Mouse (Mus musculus): ENCODE results near the gene Sdhaf2. TPM values are rescaled to one million over a fixed set of nuclear protein-coding genes. Genes with fewer than 3 reads are reported as not detected.
A peak's percentile ranks its signal among the peaks of the same experiment; 100 is the strongest.

Sdhaf2 gene
- polyA plus RNA-seq (2014; fragmentation: Nextera tagmentation; extraction: Ambion mirVana), result 52.2 and 54.0 TPM in 2 replicates

- Histone ChIP-seq H3K36me3 (ENCODE audit: control insufficient read depth, insufficient read depth, low read length) (peaks cover 40% of the 10 kb centered on the region), H3K4me3 (ENCODE audit: control insufficient read depth in 1 of 2, insufficient read depth in 1 of 2, low read depth in 1 of 2, low read length in 2 of 2) (peak within 1 kb of the TSS; percentile 97 to 99), H3K4me1 (ENCODE audit: control insufficient read depth in 2 of 2, insufficient read depth in 2 of 2, low read length in 2 of 2) (peaks cover 0 to 24% of the 10 kb centered on the region in 2 experiments; a peak in 2 of 4 replicates), H3K27ac (replicated peaks in 1 of 2; ENCODE audit: control insufficient read depth in 1 of 2, insufficient read depth in 1 of 2, low read depth in 2 of 2, low read length in 2 of 2) (peak within 1 kb of the TSS; percentile 97 to 99), H3K4me2 (ENCODE audit: low read length) (peak within 1 kb of the TSS; percentile 84), H3K9ac (ENCODE audit: low read length) (peak within 1 kb of the TSS; percentile 98), H3K9me3 (ENCODE audit: control insufficient read depth, low read length) (no peaks in the 10 kb centered on the region), H3K27me3 (ENCODE audit: control insufficient read depth, insufficient read depth, low read length) (no peaks in the 10 kb centered on the region)
- no peak for ATAC-seq (ENCODE audit: insufficient number of reproducible peaks, insufficient read depth, low FRiP score, low read depth)
- under 1% methylated on average over 11 of the region's 11 CpGs for WGBS
These were observed at the start of gene Sdhaf2 for GRCm38 (mm10) chr19:10525910-10526309. Gene Sdhaf2, minus strand, starts transcription at chr19:10526142.

DNA sequence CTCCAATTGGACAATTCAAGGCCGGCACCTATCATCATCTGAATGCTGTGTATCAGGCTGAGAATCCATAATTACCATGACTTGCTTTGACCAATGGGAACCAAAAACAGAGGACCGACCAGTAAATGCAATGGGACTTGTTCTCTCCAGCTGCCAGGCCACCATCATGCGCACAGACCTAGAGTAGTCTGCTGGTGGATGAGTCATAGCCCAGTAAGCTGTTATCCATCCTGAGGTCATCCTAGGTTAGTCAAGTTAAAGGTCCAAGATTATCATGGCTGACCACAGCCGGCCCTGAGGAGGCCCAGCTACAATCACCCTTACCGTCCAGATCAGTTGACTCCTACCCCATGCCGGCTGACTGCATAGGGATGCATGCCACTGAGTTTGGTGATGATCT lies 43.7 kb upstream of the Sdhaf2 start:
- ATAC-seq (ENCODE audit: insufficient number of reproducible peaks, insufficient read depth, low FRiP score, low read depth), result no peak
- H3K9me3 ChIP-seq (ENCODE audit: control insufficient read depth, low read length), result no peaks in the 10 kb centered on the region
- no peak overlapping the region for H3K27ac ChIP-seq (replicated peaks in 1 of 2; ENCODE audit: control insufficient read depth in 1 of 2, insufficient read depth in 1 of 2, low read depth in 2 of 2, low read length in 2 of 2)
- H3K4me3 ChIP-seq (ENCODE audit: control insufficient read depth in 1 of 2, insufficient read depth in 1 of 2, low read depth in 1 of 2, low read length in 2 of 2), result no peak overlapping the region
- no peaks in the 10 kb centered on the region for H3K4me1 ChIP-seq (ENCODE audit: control insufficient read depth in 2 of 2, insufficient read depth in 2 of 2, low read length in 2 of 2)
- no peak overlapping the region for H3K4me2 ChIP-seq (ENCODE audit: low read length)
- WGBS, result 92% methylated on average over 6 of the region's 6 CpGs
- H3K9ac ChIP-seq (ENCODE audit: low read length), result no peak overlapping the region
- peaks cover 56% of the 10 kb centered on the region for H3K36me3 ChIP-seq (ENCODE audit: control insufficient read depth, insufficient read depth, low read length)
- no peaks in the 10 kb centered on the region for H3K27me3 ChIP-seq (ENCODE audit: control insufficient read depth, insufficient read depth, low read length)

DNA sequence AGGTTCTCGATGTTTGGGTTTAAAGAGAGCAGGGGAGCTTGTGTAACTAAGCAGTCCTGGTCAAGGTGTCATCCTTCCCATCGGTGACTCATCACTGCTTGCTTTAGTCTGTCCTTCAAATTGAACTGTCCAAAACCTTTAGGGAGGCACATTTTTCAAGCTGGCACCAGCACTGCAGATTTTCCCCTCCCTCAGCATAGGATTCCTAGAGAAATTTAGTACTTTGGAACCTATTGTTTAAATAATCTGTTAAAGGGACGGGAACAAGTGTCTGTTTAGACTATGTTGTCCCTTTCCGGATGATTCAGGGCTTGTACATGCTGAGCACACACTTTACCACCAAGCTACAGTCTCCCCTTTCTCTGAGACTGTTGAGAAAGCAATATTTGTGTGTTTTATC lies 39.3 kb upstream of the Sdhaf2 start:
- Histone ChIP-seq H3K9ac (ENCODE audit: low read length) (no peak overlapping the region), H3K27me3 (ENCODE audit: control insufficient read depth, insufficient read depth, low read length) (no peaks in the 10 kb centered on the region), H3K4me2 (ENCODE audit: low read length) (no peak overlapping the region), H3K36me3 (ENCODE audit: control insufficient read depth, insufficient read depth, low read length) (peaks cover 13% of the 10 kb centered on the region), H3K4me1 (ENCODE audit: control insufficient read depth in 2 of 2, insufficient read depth in 2 of 2, low read length in 2 of 2) (peaks cover 14% of the 10 kb centered on the region in 2 experiments; a peak in 3 of 4 replicates), H3K4me3 (ENCODE audit: control insufficient read depth in 1 of 2, insufficient read depth in 1 of 2, low read depth in 1 of 2, low read length in 2 of 2) (no peak overlapping the region), H3K9me3 (ENCODE audit: control insufficient read depth, low read length) (no peaks in the 10 kb centered on the region), H3K27ac (replicated peaks in 1 of 2; ENCODE audit: control insufficient read depth in 1 of 2, insufficient read depth in 1 of 2, low read depth in 2 of 2, low read length in 2 of 2) (no peak overlapping the region)
- ATAC-seq (ENCODE audit: insufficient number of reproducible peaks, insufficient read depth, low FRiP score, low read depth), result no peak
- 59% methylated on average over 4 of the region's 4 CpGs for WGBS

- no peaks in the 10 kb centered on the region for H3K9me3 ChIP-seq (ENCODE audit: control insufficient read depth, low read length)
- no peak overlapping the region for H3K27ac ChIP-seq (replicated peaks in 1 of 2; ENCODE audit: control insufficient read depth in 1 of 2, insufficient read depth in 1 of 2, low read depth in 2 of 2, low read length in 2 of 2)
- peaks cover 4% of the 10 kb centered on the region for H3K36me3 ChIP-seq (ENCODE audit: control insufficient read depth, insufficient read depth, low read length)
- ATAC-seq (ENCODE audit: insufficient number of reproducible peaks, insufficient read depth, low FRiP score, low read depth), result no peak
- 76% methylated on average over 6 of the region's 6 CpGs for WGBS
- no peak overlapping the region for H3K4me2 ChIP-seq (ENCODE audit: low read length)
- peaks cover 14% of the 10 kb centered on the region in 2 experiments; a peak in 3 of 4 replicates for H3K4me1 ChIP-seq (ENCODE audit: control insufficient read depth in 2 of 2, insufficient read depth in 2 of 2, low read length in 2 of 2)
- no peaks in the 10 kb centered on the region for H3K27me3 ChIP-seq (ENCODE audit: control insufficient read depth, insufficient read depth, low read length)
- H3K9ac ChIP-seq (ENCODE audit: low read length), result no peak overlapping the region
- H3K4me3 ChIP-seq (ENCODE audit: control insufficient read depth in 1 of 2, insufficient read depth in 1 of 2, low read depth in 1 of 2, low read length in 2 of 2), result no peak overlapping the region
These were observed 38.3 kb upstream of the Sdhaf2 start for GRCm38 (mm10) chr19:10564278-10564677.

DNA sequence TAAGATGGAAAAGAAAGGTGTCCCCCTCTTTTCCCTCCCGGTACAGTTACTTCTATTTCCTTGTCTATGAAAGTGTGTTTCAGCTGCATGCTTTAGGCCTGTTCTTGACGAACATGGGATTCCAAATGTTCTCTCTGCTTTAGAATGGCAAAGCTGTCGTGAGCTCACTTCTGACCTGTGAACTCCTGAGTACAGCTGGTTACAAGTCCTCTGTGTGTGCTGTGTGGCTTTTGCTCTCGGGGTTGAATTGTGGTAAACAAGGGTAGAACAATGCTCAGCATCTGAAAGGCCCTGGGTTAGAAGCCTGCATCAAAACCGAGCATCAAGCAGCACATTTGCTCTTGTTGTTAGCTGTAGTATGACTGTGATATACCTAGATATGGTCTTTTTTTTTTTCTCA lies 36.4 kb upstream of the Sdhaf2 start:
- Histone ChIP-seq H3K4me3 (ENCODE audit: control insufficient read depth in 1 of 2, insufficient read depth in 1 of 2, low read depth in 1 of 2, low read length in 2 of 2) (no peak overlapping the region), H3K4me2 (ENCODE audit: low read length) (no peak overlapping the region), H3K27me3 (ENCODE audit: control insufficient read depth, insufficient read depth, low read length) (no peaks in the 10 kb centered on the region), H3K9me3 (ENCODE audit: control insufficient read depth, low read length) (no peaks in the 10 kb centered on the region), H3K36me3 (ENCODE audit: control insufficient read depth, insufficient read depth, low read length) (no peaks in the 10 kb centered on the region), H3K27ac (replicated peaks in 1 of 2; ENCODE audit: control insufficient read depth in 1 of 2, insufficient read depth in 1 of 2, low read depth in 2 of 2, low read length in 2 of 2) (peak overlapping the region; percentile 91 to 99), H3K9ac (ENCODE audit: low read length) (no peak overlapping the region; the same call in 1 of the 2 replicates), H3K4me1 (ENCODE audit: control insufficient read depth in 2 of 2, insufficient read depth in 2 of 2, low read length in 2 of 2) (peaks cover 14% of the 10 kb centered on the region in 2 experiments; a peak in 3 of 4 replicates)
- ATAC-seq (ENCODE audit: insufficient number of reproducible peaks, insufficient read depth, low FRiP score, low read depth), result no peak
- 55% methylated on average over 5 of the region's 5 CpGs for WGBS

GRCm38 (mm10) chr19:10561558-10562314 lies 35.8 kb upstream of the Sdhaf2 start:
- Histone ChIP-seq H3K27me3 (ENCODE audit: control insufficient read depth, insufficient read depth, low read length) (no peaks in the 10 kb centered on the region), H3K36me3 (ENCODE audit: control insufficient read depth, insufficient read depth, low read length) (no peaks in the 10 kb centered on the region), H3K4me2 (ENCODE audit: low read length) (0 out of 2 replicates have a peak overlapping the region, but pooled peaks have one; percentile 3), H3K4me1 (ENCODE audit: control insufficient read depth in 2 of 2, insufficient read depth in 2 of 2, low read length in 2 of 2) (peaks cover 14% of the 10 kb centered on the region in 2 experiments; a peak in 3 of 4 replicates), H3K27ac (replicated peaks in 1 of 2; ENCODE audit: control insufficient read depth in 1 of 2, insufficient read depth in 1 of 2, low read depth in 2 of 2, low read length in 2 of 2) (peak overlapping the region; percentile 91 to 99), H3K9me3 (ENCODE audit: control insufficient read depth, low read length) (no peaks in the 10 kb centered on the region), H3K4me3 (ENCODE audit: control insufficient read depth in 1 of 2, insufficient read depth in 1 of 2, low read depth in 1 of 2, low read length in 2 of 2) (no peak overlapping the region), H3K9ac (ENCODE audit: low read length) (peak overlapping the region; percentile 32; the same call in 1 of the 2 replicates)
- peak; percentile 84 for ATAC-seq (ENCODE audit: insufficient number of reproducible peaks, insufficient read depth, low FRiP score, low read depth)
- WGBS, result 27% methylated on average over 6 of the region's 6 CpGs

- Histone ChIP-seq H3K36me3 (ENCODE audit: control insufficient read depth, insufficient read depth, low read length) (no peaks in the 10 kb centered on the region), H3K4me3 (ENCODE audit: control insufficient read depth in 1 of 2, insufficient read depth in 1 of 2, low read depth in 1 of 2, low read length in 2 of 2) (no peak overlapping the region), H3K27ac (replicated peaks in 1 of 2; ENCODE audit: control insufficient read depth in 1 of 2, insufficient read depth in 1 of 2, low read depth in 2 of 2, low read length in 2 of 2) (no peak overlapping the region), H3K4me2 (ENCODE audit: low read length) (no peak overlapping the region), H3K27me3 (ENCODE audit: control insufficient read depth, insufficient read depth, low read length) (no peaks in the 10 kb centered on the region), H3K9ac (ENCODE audit: low read length) (no peak overlapping the region), H3K4me1 (ENCODE audit: control insufficient read depth in 2 of 2, insufficient read depth in 2 of 2, low read length in 2 of 2) (peaks cover 17 to 23% of the 10 kb centered on the region in 2 experiments), H3K9me3 (ENCODE audit: control insufficient read depth, low read length) (no peaks in the 10 kb centered on the region)
- WGBS, result 33% methylated on average over 5 of the region's 5 CpGs
- ATAC-seq (ENCODE audit: insufficient number of reproducible peaks, insufficient read depth, low FRiP score, low read depth), result no peak
These were observed 34.2 kb upstream of the Sdhaf2 start for GRCm38 (mm10) chr19:10560108-10560507.
